Mouse (Mus musculus) stomach, embryonic 14.5 days (tissue): ENCODE data around the gene Tecpr1. TPM values are rescaled to one million over a fixed set of nuclear protein-coding genes. Genes with fewer than 3 reads are reported as not detected.
A peak's percentile ranks its signal among the peaks of the same experiment; 100 is the strongest.

ENCODE experiments used
- ATAC-seq: fragments of 200-750 bp; cut with Nextera tagmentation; 2 replicates; pipeline ENCODE4 v1.8.0; 2017; ENCODE audit warnings: low read depth, moderate TSS enrichment; ENCODE audit not compliant: insufficient number of reproducible peaks, insufficient read depth, low FRiP score
- H3K27ac ChIP-seq: fragments of 300-500 bp; sonication (generic); 2 replicates; pipeline ENCODE4 v1.5.1; 2014; ENCODE audit warnings: mild to moderate bottlenecking, low read length, moderate library complexity, mixed read lengths
- H3K27me3 ChIP-seq: fragments of 300-500 bp; sonication (generic); 2 replicates; pipeline ENCODE4 v1.6.1; 2014; ENCODE audit warnings: low read length, control low read depth, mixed read lengths; ENCODE audit not compliant: control insufficient read depth, insufficient read depth
- H3K36me3 ChIP-seq: fragments of 300-500 bp; sonication (generic); 2 replicates; pipeline ENCODE4 v1.6.1; 2014; ENCODE audit warnings: mild to moderate bottlenecking, control low read depth, low read length, moderate library complexity, mixed read lengths; ENCODE audit not compliant: control insufficient read depth, insufficient read depth
- H3K4me1 ChIP-seq: fragments of 300-500 bp; sonication (generic); 2 replicates; pipeline ENCODE4 v1.6.1; 2014; ENCODE audit warnings: low read length, control low read depth, mixed read lengths; ENCODE audit not compliant: control insufficient read depth, insufficient read depth
- H3K4me2 ChIP-seq: fragments of 300-500 bp; sonication (generic); replicated peaks from 2 replicates; pipeline ENCODE4 v1.6.1; 2014; ENCODE audit warnings: low read depth, low read length, control low read depth
- H3K4me3 ChIP-seq: fragments of 300-500 bp; sonication (generic); 2 replicates; pipeline ENCODE4 v1.5.1; 2014; ENCODE audit warnings: low read depth, low read length, control low read depth
- H3K9ac ChIP-seq: fragments of 300-500 bp; sonication (generic); replicated peaks from 2 replicates; pipeline ENCODE4 v1.6.1; 2014; ENCODE audit warnings: low read depth, mild to moderate bottlenecking, control low read depth, low read length, moderate library complexity, mixed read lengths
- H3K9me3 ChIP-seq: fragments of 300-500 bp; sonication (generic); 2 replicates; pipeline ENCODE4 v1.6.1; 2016; ENCODE audit warnings: low read depth, low read length, control low read depth; ENCODE audit not compliant: control insufficient read depth
- WGBS: fragments of 180-500 bp; shearing (Covaris S2); extraction: QIAGEN DNeasy Blood & Tissue Kit; methylation state at CpG from one replicate; pipeline ENCODE4 v1.1.7; 2014; 5-methylcytosine and 5-hydroxymethylcytosine counted together
- polyA plus RNA-seq: library from polyadenylated mRNA; unstranded; fragments of >200 nt; fragmentation: Nextera tagmentation; extraction: Ambion mirVana; gene quantifications from 2 replicates; pipeline ENCODE4 v1.2.1, GENCODE M21; 2014

Tecpr1 gene
- polyA plus RNA-seq = 17.0 and 18.3 TPM in 2 replicates

GRCm38 (mm10) chr5:144223503-144223862 is at the start of gene Tecpr1:
TSS of gene Tecpr1 (minus strand) at chr5:144223615.
- no peaks in the 10 kb centered on the region for H3K27me3 ChIP-seq
- H3K36me3 ChIP-seq = no peaks in the 10 kb centered on the region
- H3K4me1 ChIP-seq = peaks cover 8% of the 10 kb centered on the region; the same call in 1 of the 2 replicates
- H3K4me3 ChIP-seq = peak within 1 kb of the TSS; percentile 78
- peak; percentile 95 for ATAC-seq
- under 1% methylated on average over 36 of the region's 37 CpGs for WGBS
- peak within 1 kb of the TSS; percentile 60 for H3K9ac ChIP-seq
- no peaks in the 10 kb centered on the region for H3K9me3 ChIP-seq
- peak within 1 kb of the TSS; percentile 84 for H3K4me2 ChIP-seq
- peak within 1 kb of the TSS; percentile 78; the same call in 1 of the 2 replicates for H3K27ac ChIP-seq

GRCm38 (mm10) chr5:144271772-144272171 is 48.4 kb upstream of the Tecpr1 start:
- Histone ChIP-seq H3K36me3 (peaks cover 9% of the 10 kb centered on the region; the same call in 1 of the 2 replicates), H3K27ac (no peak overlapping the region), H3K4me3 (no peak overlapping the region), H3K4me1 (no peaks in the 10 kb centered on the region), H3K9ac (no peak overlapping the region), H3K27me3 (no peaks in the 10 kb centered on the region), H3K9me3 (no peaks in the 10 kb centered on the region), H3K4me2 (no peak overlapping the region)
- WGBS = 18% methylated on average over 5 of the region's 5 CpGs
- ATAC-seq = no peak

DNA sequence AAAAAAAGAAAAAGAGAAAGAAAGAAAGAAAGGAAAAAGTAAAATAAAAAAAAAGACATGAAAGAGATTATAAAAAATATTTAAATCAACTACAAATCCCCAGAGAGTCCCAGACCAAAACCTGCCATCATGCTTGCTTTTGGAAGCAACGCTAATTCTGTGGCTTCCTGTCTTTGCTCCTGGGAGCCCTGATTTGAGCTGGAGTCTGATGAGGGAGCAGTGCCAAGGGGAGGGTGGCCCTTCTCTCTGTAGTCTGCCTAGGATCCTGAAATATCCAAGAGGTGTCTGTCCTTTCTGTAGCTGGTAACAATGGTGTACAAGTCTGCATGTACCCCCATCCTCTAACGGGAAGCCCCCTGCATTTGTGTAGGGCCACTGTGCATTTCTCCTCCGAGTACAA is 47.7 kb upstream of the Tecpr1 start:
- H3K27me3 ChIP-seq = no peaks in the 10 kb centered on the region
- H3K9me3 ChIP-seq = no peaks in the 10 kb centered on the region
- H3K4me3 ChIP-seq = no peak overlapping the region
- no peak for ATAC-seq
- H3K4me1 ChIP-seq = no peaks in the 10 kb centered on the region
- H3K9ac ChIP-seq = no peak overlapping the region
- H3K27ac ChIP-seq = no peak overlapping the region
- no peak overlapping the region for H3K4me2 ChIP-seq
- peaks cover 16% of the 10 kb centered on the region for H3K36me3 ChIP-seq
- 75% methylated on average over 3 of the region's 3 CpGs for WGBS

GRCm38 (mm10) chr5:144270420-144270819 is 47.0 kb upstream of the Tecpr1 start:
- Histone ChIP-seq H3K4me2 (no peak overlapping the region), H3K27me3 (no peaks in the 10 kb centered on the region), H3K4me3 (no peak overlapping the region), H3K9me3 (no peaks in the 10 kb centered on the region), H3K4me1 (no peaks in the 10 kb centered on the region), H3K36me3 (peaks cover 17% of the 10 kb centered on the region), H3K27ac (no peak overlapping the region), H3K9ac (no peak overlapping the region)
- 86% methylated on average over 8 of the region's 8 CpGs for WGBS
- no peak for ATAC-seq

DNA sequence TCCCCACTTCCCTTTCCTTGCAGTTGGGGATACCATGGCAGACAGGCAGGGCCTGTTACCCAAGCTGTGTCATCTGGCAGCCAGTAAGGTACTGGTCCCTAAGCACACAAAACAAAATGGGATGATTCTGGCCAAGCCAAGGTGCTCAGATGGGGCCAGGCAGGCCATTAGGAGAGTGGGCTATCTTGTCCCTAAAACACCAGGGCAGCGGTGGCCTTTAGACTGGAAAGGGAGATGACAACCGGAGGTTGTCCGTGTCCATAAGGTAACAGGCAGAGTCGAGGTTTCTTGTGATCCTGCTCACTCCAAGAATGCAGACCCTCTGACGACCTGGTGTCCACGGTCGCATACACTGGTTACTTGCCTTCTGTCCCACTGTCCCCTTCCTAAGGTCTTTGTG is 46.5 kb upstream of the Tecpr1 start:
- Histone ChIP-seq H3K27me3 (no peaks in the 10 kb centered on the region), H3K9ac (no peak overlapping the region), H3K27ac (no peak overlapping the region), H3K4me1 (no peaks in the 10 kb centered on the region), H3K4me2 (no peak overlapping the region), H3K9me3 (no peaks in the 10 kb centered on the region), H3K36me3 (peaks cover 20% of the 10 kb centered on the region), H3K4me3 (no peak overlapping the region)
- no peak for ATAC-seq
- 91% methylated on average over 7 of the region's 7 CpGs for WGBS

DNA sequence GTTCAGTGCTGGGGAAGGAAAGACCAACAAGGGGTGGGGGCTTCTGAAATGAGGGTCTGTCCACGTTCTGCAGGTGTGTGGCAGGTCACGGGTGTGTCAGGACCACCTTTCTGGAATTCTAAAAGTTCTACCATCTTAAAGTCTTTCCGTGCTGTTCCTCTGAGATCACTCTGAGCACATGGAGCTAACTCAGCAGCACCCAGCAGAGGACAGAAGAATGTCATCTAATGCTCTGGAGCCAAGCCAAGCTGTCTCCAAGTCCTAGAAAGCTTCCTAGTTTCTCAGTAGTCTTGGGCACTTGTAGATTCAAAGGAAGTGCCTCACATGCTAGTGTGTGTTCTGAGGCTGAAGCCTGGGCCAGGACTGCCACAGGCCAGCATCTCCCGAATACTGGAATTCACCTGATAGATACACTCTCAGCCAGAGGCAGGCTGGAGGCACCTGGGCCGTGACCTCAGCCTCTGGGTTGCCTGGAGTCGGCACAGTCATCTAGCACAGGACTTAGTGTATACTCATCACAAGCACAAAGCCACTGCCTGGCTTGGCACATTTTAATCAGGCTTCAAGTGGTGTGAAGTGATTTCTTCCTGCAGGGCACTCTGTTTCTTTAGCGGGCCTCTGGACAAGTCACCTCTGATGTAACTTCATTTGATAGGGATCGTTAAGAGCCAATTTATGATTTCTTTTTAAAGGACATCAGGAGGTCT is 44.3 kb upstream of the Tecpr1 start:
- H3K4me1 ChIP-seq = 0 out of 2 replicates have a peak, but pooled peaks cover 4% of the 10 kb centered on the region
- no peak overlapping the region for H3K4me2 ChIP-seq
- no peak for ATAC-seq
- H3K9me3 ChIP-seq = no peaks in the 10 kb centered on the region
- no peak overlapping the region for H3K27ac ChIP-seq
- no peaks in the 10 kb centered on the region for H3K27me3 ChIP-seq
- no peak overlapping the region for H3K9ac ChIP-seq
- 72% methylated on average over 8 of the region's 8 CpGs for WGBS
- H3K4me3 ChIP-seq = no peak overlapping the region
- peaks cover 31% of the 10 kb centered on the region for H3K36me3 ChIP-seq

DNA sequence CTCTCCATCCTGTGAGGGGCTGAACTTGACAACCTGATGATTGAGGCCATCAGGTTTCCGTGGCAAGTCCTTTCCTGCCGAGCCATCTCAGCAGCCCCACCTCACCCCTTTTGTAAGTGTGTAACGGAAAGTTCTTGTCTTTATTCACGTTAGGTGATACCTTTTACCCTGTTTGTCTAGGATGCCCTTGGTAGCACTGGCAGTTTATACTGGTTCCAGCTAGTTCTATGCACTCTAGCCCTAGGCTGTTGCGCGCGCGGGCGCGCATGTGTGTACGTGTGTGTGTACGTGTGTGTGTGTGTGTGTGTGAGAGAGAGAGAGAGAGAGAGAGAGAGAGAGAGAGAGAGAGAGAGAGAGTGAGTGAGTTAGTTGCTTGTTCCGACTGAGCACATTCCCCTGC is 40.1 kb upstream of the Tecpr1 start:
- no peak overlapping the region for H3K27ac ChIP-seq
- WGBS = 80% methylated on average over 13 of the region's 13 CpGs
- H3K36me3 ChIP-seq = peaks cover 47% of the 10 kb centered on the region

GRCm38 (mm10) chr5:144263082-144263481 is 39.7 kb upstream of the Tecpr1 start:
- 78% methylated on average over 9 of the region's 9 CpGs for WGBS
- H3K27ac ChIP-seq = no peak overlapping the region
- no peak overlapping the region for H3K4me3 ChIP-seq
- no peaks in the 10 kb centered on the region for H3K27me3 ChIP-seq
- no peaks in the 10 kb centered on the region for H3K9me3 ChIP-seq
- no peak overlapping the region for H3K9ac ChIP-seq
- H3K4me1 ChIP-seq = peaks cover 19% of the 10 kb centered on the region
- no peak overlapping the region for H3K4me2 ChIP-seq
- peaks cover 45% of the 10 kb centered on the region for H3K36me3 ChIP-seq
- ATAC-seq = no peak

More for the DNA sequence above, 40.1 kb upstream of the Tecpr1 start:
- H3K4me2 ChIP-seq = no peak overlapping the region
- H3K9ac ChIP-seq = no peak overlapping the region
- no peak overlapping the region for H3K4me3 ChIP-seq
- H3K27me3 ChIP-seq = no peaks in the 10 kb centered on the region
- no peak for ATAC-seq
- peaks cover 15% of the 10 kb centered on the region for H3K4me1 ChIP-seq
- no peaks in the 10 kb centered on the region for H3K9me3 ChIP-seq

- H3K4me3 ChIP-seq = no peak overlapping the region
- peaks cover 37% of the 10 kb centered on the region for H3K36me3 ChIP-seq
- 72% methylated on average over 5 of the region's 5 CpGs for WGBS
- no peaks in the 10 kb centered on the region for H3K9me3 ChIP-seq
- H3K4me1 ChIP-seq = peaks cover 31% of the 10 kb centered on the region
- H3K27ac ChIP-seq = no peak overlapping the region
- no peaks in the 10 kb centered on the region for H3K27me3 ChIP-seq
- no peak overlapping the region for H3K9ac ChIP-seq
- no peak for ATAC-seq
- no peak overlapping the region for H3K4me2 ChIP-seq
Measured at GRCm38 (mm10) chr5:144261829-144262228, 38.4 kb upstream of the Tecpr1 start.
